Mouse (Mus musculus) ES-Bruce4 (cell line): ENCODE data around the gene Ets2.

ENCODE experiments used
- CTCF ChIP-seq: IDR thresholded peaks from one replicate; pipeline ENCODE4 v1.8.1; 2011; ENCODE audit warnings: low read depth, low read length
- POLR2A ChIP-seq: IDR thresholded peaks from one replicate; pipeline ENCODE4 v1.8.1; 2011; ENCODE audit warnings: low read length; ENCODE audit not compliant: insufficient read depth

GRCm38 (mm10) chr16:95666288-95666687 lies 35.6 kb upstream of the Ets2 start:
- no peak for TF ChIP-seq CTCF
- no peak for TF ChIP-seq POLR2A
